Mouse (Mus musculus): ENCODE measurements around the gene Vmn1r38. TPM values are rescaled to one million over a fixed set of nuclear protein-coding genes. Genes with fewer than 3 reads are reported as not detected.
"Not testable (repeated sequence)": the region's sequence is repeated elsewhere in the genome, so short reads cannot be mapped to it uniquely, and the experiment has no call there.

Gene Vmn1r38
- polyA plus RNA-seq (2016; fragmentation: Nextera tagmentation; extraction: Ambion mirVana), result not detected in 2 replicates

DNA sequence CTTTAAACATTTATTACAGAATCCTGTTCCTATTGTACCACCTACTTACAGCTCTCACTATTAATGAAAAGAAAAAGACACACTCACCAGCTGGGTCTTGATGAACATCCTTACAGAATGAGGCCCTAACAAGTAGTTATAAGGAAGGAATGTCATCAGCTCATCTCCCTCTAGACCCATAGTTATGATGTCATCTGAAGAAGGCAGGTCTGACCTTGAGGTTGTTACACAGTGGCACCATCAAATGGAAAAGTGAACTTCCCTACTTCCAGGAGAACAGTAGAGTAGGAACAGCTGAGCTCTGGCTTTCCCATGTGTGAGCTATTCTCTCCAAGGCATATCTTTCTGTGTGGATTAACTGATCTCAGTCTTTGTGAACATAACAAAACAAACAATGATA lies at the start of gene Vmn1r38:
TSS of gene Vmn1r38 (minus strand) at position 101 of the 400 bp plus-strand sequence.
- not testable (repeated sequence) for H3K4me1 ChIP-seq (replicated peaks); H3K27ac ChIP-seq; H3K36me3 ChIP-seq; H3K27me3 ChIP-seq; H3K9ac ChIP-seq (replicated peaks); H3K4me2 ChIP-seq; H3K9me3 ChIP-seq; H3K4me3 ChIP-seq (replicated peaks); ATAC-seq (ENCODE audit: insufficient number of reproducible peaks, insufficient read depth, low FRiP score, low TSS enrichment, low read depth)

DNA sequence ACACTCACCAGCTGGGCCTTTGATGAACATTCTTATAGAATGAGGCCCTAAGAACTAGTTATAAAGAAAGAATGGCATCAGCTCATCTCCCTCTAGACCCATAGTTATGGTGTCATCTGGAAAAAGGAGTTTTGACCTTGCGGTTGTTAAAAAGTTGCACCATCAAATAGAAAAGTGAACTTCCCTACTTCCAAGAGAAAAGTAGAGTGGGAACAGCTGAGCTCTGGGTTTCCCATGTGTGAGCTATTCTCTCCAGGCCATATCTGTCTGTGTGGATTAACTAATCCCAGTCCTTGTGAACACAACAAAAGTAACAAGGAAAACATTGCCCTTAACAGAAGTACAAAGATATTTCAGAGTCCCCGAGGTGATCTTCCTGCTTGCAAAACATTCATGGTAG lies 28.1 kb upstream of the Vmn1r38 start, which contains the start of gene Vmn1r39:
TSS of gene Vmn1r39 (minus strand) at position 101 of the 400 bp plus-strand sequence.
- Histone ChIP-seq H3K9ac (replicated peaks) (no peak within 1 kb of the TSS), H3K36me3 (no peaks in the 10 kb centered on the region), H3K4me3 (replicated peaks) (no peak within 1 kb of the TSS), H3K4me1 (replicated peaks) (no peaks in the 10 kb centered on the region), H3K27ac (no peak within 1 kb of the TSS), H3K9me3 (no peaks in the 10 kb centered on the region), H3K4me2 (no peak within 1 kb of the TSS), H3K27me3 (no peaks in the 10 kb centered on the region)
- 88% methylated on average over 2 of the region's 2 CpGs for WGBS
- ATAC-seq (ENCODE audit: insufficient number of reproducible peaks, insufficient read depth, low FRiP score, low TSS enrichment, low read depth), result no peak

DNA sequence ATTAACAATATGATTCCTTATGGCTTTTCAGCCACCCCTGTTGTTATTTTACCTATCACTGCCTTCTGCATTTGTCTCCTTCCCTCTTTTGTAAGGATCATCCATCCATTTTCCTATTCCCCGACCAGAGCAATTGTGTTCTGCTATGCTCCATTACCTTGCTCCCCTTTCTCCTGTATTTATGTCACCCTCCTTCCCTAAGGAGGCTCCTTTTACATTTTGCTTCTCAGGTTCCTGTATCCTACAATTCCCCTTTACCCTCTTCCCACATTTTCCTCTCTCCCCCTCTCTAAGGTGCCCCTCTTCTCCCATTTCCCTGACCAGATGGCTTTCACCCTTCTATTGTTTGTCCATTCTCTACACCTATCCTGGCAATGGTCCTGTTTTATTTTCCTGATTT lies 23.9 kb upstream of the Vmn1r38 start:
- Histone ChIP-seq H3K9me3 (no peaks in the 10 kb centered on the region), H3K27ac (no peak overlapping the region), H3K27me3 (no peaks in the 10 kb centered on the region), H3K4me2 (no peak overlapping the region), H3K9ac (replicated peaks) (no peak overlapping the region), H3K4me3 (replicated peaks) (no peak overlapping the region), H3K4me1 (replicated peaks) (no peaks in the 10 kb centered on the region), H3K36me3 (no peaks in the 10 kb centered on the region)
- 69% methylated on average over 1 of the region's 1 CpGs for WGBS
- ATAC-seq (ENCODE audit: insufficient number of reproducible peaks, insufficient read depth, low FRiP score, low TSS enrichment, low read depth), result no peak

DNA sequence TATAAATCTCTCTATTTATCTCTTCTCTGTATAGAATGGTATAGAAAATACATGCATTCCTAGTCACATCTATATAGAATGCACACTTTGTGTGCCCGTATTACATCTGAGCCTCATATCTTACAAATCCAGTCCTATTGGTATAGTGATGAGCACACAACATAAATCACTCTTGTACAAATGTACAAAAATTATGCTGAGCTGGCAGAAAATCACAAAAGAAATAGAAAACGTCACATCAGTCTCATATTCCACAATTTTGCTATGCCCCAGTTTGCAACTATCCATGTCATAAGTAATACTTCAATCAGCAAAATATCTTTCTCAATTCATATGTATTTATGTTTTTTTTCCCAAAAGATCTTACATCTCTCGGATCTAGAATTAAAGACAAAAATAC lies 23.3 kb upstream of the Vmn1r38 start:
- Histone ChIP-seq H3K4me2 (no peak overlapping the region), H3K36me3 (no peaks in the 10 kb centered on the region), H3K4me1 (replicated peaks) (no peaks in the 10 kb centered on the region), H3K9ac (replicated peaks) (no peak overlapping the region), H3K4me3 (replicated peaks) (no peak overlapping the region), H3K27ac (no peak overlapping the region), H3K27me3 (no peaks in the 10 kb centered on the region), H3K9me3 (no peaks in the 10 kb centered on the region)
- ATAC-seq (ENCODE audit: insufficient number of reproducible peaks, insufficient read depth, low FRiP score, low TSS enrichment, low read depth), result no peak
- 87% methylated on average over 3 of the region's 3 CpGs for WGBS

- H3K27me3 ChIP-seq; H3K4me3 ChIP-seq (replicated peaks); H3K36me3 ChIP-seq; ATAC-seq (ENCODE audit: insufficient number of reproducible peaks, insufficient read depth, low FRiP score, low TSS enrichment, low read depth); H3K9ac ChIP-seq (replicated peaks); H3K4me2 ChIP-seq; H3K4me1 ChIP-seq (replicated peaks); H3K9me3 ChIP-seq; H3K27ac ChIP-seq: not testable (repeated sequence)
Observed at GRCm38 (mm10) chr6:66729082-66729481, 53.3 kb downstream of the Vmn1r38 start, which contains the start of gene Vmn1r37. Gene Vmn1r37 (plus strand): TSS chr6:66729382.

Other genes starting within 250 kb of the Vmn1r38 start
- gene Mad2l1, start 247.2 kb downstream of the Vmn1r38 start, polyA plus RNA-seq (2016; fragmentation: Nextera tagmentation; extraction: Ambion mirVana), result 107 and 113 TPM in 2 replicates
- 0.18 TPM in 1 of 2 replicates, not detected in the other for gene Vmn1r32, start 222.5 kb downstream of the Vmn1r38 start, polyA plus RNA-seq (2016; fragmentation: Nextera tagmentation; extraction: Ambion mirVana)
- not detected in 2 replicates for gene Vmn1r33, start 164.3 kb downstream of the Vmn1r38 start, polyA plus RNA-seq (2016; fragmentation: Nextera tagmentation; extraction: Ambion mirVana)
- not detected in 2 replicates for gene Vmn1r34, start 138.7 kb downstream of the Vmn1r38 start, polyA plus RNA-seq (2016; fragmentation: Nextera tagmentation; extraction: Ambion mirVana)
- not detected in 2 replicates for gene Vmn1r35, start 96.7 kb downstream of the Vmn1r38 start, polyA plus RNA-seq (2016; fragmentation: Nextera tagmentation; extraction: Ambion mirVana)
- not detected in 2 replicates for gene Vmn1r36, start 63.5 kb downstream of the Vmn1r38 start, polyA plus RNA-seq (2016; fragmentation: Nextera tagmentation; extraction: Ambion mirVana)
- gene Vmn1r37, start 53.2 kb downstream of the Vmn1r38 start, polyA plus RNA-seq (2016; fragmentation: Nextera tagmentation; extraction: Ambion mirVana), result not detected in 2 replicates
- not detected in 2 replicates for gene Vmn1r39, start 28.0 kb upstream of the Vmn1r38 start, polyA plus RNA-seq (2016; fragmentation: Nextera tagmentation; extraction: Ambion mirVana)
- gene Gng12, start 113.8 kb upstream of the Vmn1r38 start, polyA plus RNA-seq (2016; fragmentation: Nextera tagmentation; extraction: Ambion mirVana), result 56.2 and 56.9 TPM in 2 replicates